Mouse (Mus musculus) brain, embryonic 14.5 days (tissue): ENCODE measurements around the gene D11Wsu47e.

ENCODE experiments used
- CTCF ChIP-seq: fragments of 200-500 bp; IDR thresholded peaks from 2 replicates; pipeline ENCODE4 v1.5.1; 2012; ENCODE audit warnings: inconsistent platforms, mild to moderate bottlenecking, moderate library complexity, borderline replicate concordance; ENCODE audit not compliant: insufficient read depth, insufficient read length; ENCODE audit errors: extremely low read depth
- POLR2A ChIP-seq: fragments of 200-500 bp; IDR thresholded peaks from 2 replicates; pipeline ENCODE4 v1.6.1; 2012; ENCODE audit warnings: mild to moderate bottlenecking, inconsistent platforms, borderline replicate concordance; ENCODE audit not compliant: poor library complexity, insufficient read depth, insufficient read length, severe bottlenecking; ENCODE audit errors: extremely low read depth

DNA sequence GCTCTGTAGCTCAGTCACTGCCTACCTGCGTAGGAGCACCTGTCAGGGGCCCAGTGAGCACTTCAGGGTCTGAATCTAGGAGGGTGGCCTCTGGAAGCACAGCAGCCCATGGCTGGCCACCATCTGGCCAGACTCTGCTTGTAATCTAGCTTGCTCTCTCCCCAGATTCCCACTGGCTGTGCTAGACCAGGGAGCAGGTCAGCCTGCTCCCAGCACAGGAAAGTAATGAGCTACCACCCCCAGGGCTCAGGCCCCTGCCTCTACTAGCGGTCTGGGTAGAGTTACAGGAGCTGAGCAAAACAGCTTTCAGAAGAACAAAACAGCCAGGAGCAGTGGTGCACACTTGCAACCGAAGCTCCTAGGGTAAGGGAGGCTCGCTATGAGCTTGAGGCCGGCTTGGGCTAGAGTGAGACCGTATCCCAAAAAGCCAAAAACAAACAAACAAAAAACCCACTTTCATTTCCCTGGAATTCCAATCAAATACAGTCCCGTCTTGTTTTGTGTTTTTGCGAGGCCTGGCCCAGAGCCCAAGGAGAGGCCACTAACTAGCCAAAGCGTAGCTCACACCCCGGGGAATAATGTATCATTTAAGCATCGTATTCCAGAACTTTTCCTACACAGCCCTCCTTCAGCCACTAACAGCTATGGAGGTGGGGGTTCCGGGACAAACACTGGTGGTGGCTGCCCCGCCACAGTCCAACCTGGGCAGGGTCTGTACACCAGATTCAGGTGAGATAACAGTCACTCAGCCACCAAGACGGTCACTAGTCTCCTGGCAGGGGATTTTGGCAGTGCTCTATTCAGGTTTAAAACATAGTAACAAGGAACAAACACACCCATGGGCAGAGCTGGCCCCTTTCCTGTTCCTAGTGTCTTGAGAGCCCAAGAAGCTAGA, 43.0 kb downstream of the D11Wsu47e start:
- no peak for TF ChIP-seq POLR2A
- no peak for TF ChIP-seq CTCF
